Mouse (Mus musculus) frontal cortex, postnatal 36 days (tissue): ENCODE data around the gene Fstl3.
A peak's percentile ranks its signal among the peaks of the same experiment; 100 is the strongest.
"Not testable (repeated sequence)": the region's sequence is repeated elsewhere in the genome, so short reads cannot be mapped to it uniquely, and the experiment has no call there.

ENCODE experiments used
- DNase-seq, 2 experiments: peaks; one replicate each; pipeline ENCODE4 v3.0.0; 2022; ENCODE audit warnings: low spot score in 2 of 2

Fstl3 gene

GRCm38 (mm10) chr10:79777103-79777531 is at the start of gene Fstl3:
TSS of gene Fstl3 (plus strand) at chr10:79777272.
- DNase-seq = no peak

DNA sequence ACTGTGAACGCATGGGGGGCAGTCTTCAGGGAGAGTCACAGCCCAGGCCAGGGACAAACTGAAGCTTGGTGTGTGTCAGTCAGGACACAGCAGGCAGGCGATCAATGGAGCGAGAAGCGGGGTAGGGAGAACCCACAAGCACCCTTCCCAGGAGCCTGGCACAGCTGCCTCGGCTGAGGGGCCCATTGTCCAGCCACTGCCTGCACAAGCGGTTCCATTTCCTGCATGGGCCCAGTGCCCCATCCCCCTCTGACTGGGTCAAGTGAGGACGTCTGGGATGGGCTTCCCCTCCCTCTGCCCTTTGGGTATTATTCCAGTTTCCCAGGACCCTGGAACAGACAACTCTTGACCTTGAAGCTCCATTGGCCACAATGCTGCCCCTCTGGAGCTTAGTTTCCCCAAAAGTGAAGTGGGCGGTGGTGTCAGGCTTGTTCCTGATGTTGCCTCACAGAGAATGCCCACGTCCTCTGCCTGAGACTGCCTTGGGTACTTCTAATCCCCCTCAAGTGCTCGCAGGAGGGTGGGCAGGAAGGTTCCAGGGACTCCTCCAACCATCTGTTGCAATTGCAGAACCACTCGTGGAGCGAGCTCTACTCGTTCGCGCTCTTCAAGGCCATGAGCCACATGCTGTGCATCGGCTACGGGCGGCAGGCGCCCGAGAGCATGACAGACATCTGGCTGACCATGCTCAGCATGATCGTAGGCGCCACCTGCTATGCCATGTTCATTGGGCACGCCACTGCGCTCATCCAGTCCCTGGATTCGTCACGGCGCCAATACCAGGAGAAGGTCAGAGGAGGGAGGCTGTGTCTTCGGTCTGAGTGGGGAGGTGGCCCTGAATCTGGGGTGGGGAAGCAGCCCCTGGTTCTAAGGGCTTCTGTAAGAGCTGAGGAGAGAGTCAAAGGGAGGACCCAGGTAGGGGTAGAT is 48.5 kb upstream of the Fstl3 start:
- DNase-seq = peak; percentile 58 to 69

DNA sequence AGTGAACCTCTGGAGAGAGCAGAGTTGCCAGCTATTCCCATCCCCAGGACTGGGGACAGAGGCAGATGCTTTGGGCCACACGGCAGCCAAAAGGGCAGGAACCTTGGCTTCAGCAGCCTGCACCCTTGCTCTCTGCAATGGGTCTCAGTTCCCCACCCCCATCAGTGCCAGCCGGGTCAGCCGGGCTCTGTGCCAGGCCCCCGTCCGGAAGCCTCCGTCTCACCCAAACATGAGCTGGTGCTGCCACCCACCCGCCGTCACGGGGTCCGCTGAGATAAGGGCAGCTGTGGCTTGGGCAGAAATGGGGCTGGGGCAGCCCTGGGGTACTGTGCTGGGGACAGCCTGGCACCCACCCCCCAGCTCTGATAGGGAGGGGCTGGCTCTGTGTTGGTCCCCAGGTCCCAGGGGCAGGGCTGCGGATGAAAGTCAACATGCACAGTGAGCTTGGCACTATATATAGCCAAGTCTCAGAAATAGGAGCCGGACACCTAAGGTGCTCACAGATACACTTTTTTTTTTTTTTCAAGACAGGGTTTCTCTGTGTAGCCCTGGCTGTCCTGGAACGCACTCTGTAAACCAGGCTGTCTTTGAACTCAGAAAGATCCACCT is 47.6 kb upstream of the Fstl3 start:
- peak in 1 of 2 experiments; percentile 54 for DNase-seq

DNA sequence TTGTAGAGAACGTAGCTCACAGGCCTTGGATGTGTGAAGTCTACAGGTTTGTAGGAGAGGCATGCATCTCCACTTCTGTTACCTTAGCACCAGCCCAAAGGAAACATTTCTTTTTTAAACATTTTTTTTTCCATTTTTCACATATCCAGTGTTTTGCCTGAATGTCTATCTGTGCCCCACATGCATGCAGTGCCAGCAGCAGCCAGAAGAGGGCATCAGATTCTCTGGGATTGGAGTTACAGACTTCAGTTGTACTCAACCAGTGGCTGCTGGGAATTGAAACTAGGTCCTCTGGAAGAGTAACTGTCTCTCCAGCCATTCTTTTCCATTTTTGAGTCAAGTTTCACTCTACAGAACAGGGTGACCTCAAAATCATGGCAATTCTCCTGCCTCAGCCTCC is 44.6 kb upstream of the Fstl3 start:
- no peak for DNase-seq

GRCm38 (mm10) chr10:79733847-79734246 is 43.2 kb upstream of the Fstl3 start:
- DNase-seq = no peak

DNA sequence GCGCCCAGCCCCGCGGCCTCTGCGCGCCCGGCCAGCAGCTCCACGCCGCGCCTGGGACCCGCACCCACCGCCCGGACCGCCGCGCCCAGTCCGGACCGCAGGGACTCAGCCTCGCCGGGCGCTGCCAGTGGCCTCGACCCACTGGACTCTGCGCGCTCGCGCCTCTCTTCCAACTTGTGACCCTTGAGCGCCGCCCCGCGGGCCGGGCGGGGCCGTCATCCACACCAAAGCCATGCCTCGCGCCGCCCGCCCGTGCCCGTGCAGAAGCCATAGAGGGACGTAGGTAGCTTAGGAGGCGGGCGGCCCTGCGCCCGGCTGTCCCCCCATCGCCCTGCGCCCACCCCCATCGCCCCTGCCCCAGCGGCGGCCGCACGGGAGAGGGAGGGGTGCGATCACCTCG is 41.7 kb upstream of the Fstl3 start:
- no peak for DNase-seq

- no peak for DNase-seq
Observed at GRCm38 (mm10) chr10:79736706-79737105, 40.4 kb upstream of the Fstl3 start.

GRCm38 (mm10) chr10:79738259-79738658 is 38.8 kb upstream of the Fstl3 start:
- no peak for DNase-seq

DNA sequence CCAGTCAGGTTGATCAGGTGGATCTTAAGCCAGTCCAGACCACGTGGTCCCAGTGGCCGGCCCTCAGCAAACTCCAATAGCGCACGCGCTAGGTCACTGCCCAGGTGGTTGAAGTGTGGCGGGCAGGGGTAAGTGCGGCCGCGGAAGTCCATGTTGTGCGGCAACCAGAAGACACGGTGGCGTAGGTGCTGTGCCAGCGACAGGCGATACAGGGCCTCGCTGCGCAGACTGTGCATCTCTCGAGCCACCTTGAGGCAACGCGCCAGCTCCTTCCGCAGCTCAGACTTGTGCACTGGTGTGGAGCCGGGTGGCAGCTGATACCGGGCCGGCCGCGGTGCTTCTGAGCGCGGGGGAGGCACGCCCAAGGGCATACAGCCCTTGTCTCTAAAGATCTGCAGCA is 37.8 kb upstream of the Fstl3 start:
- no peak for DNase-seq

DNA sequence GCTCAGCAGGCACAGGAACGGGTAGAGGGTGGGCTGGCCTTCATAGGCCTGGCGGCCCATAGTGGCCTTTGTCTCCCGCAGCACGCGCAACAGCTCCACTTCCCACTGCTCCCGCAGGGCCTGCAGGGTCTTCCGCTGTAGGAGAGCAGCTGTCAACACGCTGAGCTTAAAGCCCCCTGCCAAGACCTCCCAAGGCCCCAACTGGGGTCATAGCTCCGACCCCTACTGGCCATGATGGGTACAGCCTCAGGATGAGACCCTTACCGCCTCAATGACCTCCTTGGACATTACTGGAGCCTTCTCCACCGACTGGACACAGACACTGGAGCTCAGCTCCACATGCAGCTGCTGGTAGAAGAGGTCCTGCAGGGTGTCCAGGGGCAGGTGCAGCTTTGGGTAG is 36.2 kb upstream of the Fstl3 start:
- DNase-seq = no peak

DNA sequence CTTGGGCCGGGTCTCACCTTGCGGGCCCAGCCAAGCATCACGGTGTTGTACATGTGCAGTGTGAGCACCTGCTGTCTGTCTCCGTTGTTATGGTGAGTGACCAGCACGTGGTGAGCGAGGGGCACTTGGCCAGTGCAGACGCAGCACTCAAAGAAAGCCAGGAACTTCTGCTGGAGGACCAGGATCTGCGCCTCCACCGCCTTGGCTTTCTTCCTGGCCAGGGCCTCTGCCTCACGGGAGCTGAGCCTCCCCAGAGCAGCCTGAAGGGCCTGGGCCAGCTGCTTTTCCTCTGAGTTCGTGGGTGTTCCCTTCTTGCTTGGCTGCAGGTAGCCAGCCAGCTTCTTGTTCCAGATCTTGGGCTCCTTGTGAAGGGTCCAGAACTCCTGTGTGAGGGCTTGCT is 33.9 kb upstream of the Fstl3 start:
- DNase-seq = no peak

DNA sequence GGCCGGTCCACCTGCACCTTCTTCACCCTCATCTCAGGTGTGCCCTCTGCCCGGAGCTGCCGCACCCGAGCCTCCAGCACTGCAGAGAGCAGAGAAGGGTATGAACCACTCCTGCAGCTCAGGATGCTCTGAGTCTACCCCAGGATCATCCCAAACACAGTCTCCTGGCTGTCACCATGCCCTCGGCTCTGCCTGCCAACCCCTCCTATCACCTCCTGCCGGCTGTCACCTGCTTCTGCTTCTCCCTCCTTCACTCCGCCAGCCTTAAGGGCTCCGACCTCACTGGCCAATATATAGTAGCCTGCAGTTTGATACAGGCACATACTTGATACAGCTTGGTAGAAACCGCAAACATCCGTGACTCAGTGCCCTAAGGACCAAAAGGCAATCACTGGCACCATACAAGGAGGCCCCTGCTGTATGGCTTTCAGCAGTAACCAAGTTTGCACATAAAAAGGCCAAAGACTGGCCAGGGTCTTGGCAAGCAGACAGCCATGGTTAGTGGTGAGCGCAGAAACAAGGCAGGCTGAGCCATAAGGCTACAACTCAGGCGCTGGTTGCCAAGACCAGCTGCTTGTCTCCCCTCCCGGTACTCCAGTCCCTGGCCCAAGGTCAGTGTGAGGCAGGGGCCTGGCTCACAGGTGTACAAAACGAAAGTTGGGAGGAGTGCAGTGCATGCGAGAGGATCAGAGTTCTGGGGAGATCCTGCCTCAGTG is 33.3 kb upstream of the Fstl3 start:
- DNase-seq = no peak

- DNase-seq = no peak
Observed at GRCm38 (mm10) chr10:79745411-79745810, 31.7 kb upstream of the Fstl3 start.

DNA sequence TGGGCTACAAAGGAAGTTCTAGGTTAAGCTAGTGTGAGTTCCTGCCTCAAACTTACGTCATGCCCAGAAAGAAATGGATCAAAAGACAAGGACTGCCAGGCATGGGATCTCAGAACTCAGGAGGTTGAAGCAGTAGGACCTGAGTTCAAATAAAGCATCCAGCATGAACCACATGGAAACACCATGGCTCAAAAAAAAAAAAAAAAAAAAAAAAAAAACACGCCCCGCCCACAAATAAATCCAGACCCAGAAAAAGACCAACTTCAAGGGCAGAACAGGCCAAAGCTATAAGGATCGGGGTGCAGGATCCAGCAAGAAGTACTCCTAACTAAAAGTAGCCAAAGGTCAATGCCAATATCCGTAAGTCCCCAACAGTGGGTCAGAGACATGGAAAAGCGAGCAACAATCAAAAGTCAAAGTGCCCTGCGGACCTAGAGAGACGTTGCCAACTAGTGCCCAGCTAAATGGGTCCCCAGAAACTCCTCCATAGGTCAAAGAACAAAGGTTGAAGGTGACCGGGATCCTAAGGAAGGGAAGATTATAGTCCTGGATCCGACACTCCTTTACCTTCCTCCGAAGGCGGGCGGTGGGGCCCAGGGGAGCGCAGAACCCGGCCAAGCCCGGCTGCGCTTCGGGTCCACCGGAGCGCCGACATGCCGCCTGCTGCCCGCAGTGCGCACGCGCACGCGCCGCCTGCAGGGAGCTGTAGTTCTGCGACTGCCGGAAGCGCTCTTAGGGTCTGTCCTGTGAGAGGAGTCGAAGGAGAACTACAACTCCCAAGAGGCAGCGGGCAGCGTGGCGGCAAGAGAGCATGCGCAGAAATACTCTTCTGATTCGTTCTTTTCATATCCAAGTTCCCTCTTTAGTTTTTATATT is 30.9 kb upstream of the Fstl3 start, which contains the start of gene Polrmt:
TSS of gene Polrmt (minus strand) at position 684 of the 876 bp plus-strand sequence.
- DNase-seq = peak; percentile 92 to 98

DNA sequence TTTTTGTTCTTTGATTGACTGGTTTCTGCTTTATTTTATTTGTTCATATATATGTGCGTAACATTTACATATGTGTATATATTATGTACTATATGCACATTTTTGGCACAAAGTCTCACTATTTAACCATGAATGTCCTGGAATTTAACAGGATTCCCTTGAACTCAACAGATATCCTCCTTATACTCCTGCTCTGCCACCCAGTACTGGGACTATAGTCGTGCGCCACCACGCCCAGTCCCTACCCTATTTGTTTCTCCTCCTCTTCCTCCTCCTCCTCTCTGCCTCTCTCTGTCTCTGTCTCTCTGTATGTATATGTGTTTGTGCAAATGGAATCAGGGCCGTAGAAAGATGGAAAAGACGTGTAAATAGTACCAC is 30.3 kb upstream of the Fstl3 start:
- DNase-seq = no peak

- DNase-seq = no peak
Observed at GRCm38 (mm10) chr10:79748496-79748895, 28.6 kb upstream of the Fstl3 start.

DNA sequence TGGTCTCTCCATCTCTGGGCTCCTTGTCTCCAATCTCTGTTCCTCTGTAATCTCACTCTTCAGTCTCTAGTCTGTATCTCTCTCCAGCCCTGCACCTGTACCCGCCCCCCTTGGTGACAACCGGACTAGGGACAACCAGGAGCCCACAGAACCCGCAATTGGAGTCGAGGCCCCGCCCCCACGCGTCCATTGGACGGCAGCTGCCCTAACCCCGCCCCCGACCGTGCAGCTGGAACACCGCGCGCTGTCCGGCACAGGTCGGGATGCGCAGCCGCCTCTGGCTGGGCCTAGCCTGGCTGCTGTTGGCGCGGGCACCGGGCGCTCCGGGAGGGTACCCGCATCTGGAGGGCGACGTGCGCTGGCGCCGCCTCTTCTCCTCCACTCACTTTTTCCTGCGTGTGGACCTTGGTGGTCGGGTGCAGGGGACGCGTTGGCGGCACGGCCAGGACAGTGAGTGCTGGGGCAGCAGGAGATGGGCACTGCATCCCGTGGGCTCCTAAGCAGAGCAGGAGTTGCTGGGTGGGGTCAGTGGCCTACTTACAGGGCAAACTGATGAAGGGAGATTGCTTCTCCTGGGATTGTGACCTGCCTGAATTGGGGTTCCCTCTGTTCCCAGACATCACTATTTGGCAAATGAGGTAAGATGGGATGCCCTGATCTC is 22.1 kb upstream of the Fstl3 start, which contains the start of gene Fgf22:
TSS of gene Fgf22 (plus strand) at position 221 of the 661 bp plus-strand sequence.
- peak; percentile 61 to 81 for DNase-seq

GRCm38 (mm10) chr10:79755854-79756253 is 21.2 kb upstream of the Fstl3 start:
- no peak for DNase-seq

- DNase-seq = no peak
Observed at GRCm38 (mm10) chr10:79756660-79757059, 20.4 kb upstream of the Fstl3 start.

GRCm38 (mm10) chr10:79759675-79760074 is 17.4 kb upstream of the Fstl3 start:
- DNase-seq = not testable (repeated sequence)
